Mouse (Mus musculus) cortical plate, adult 2 months (tissue): Measurements from ENCODE around the gene Adipoq.

ENCODE experiments used
- CTCF ChIP-seq: fragments of 200-500 bp; IDR thresholded peaks from 2 replicates; pipeline ENCODE4 v1.5.1; 2011; ENCODE audit warnings: mild to moderate bottlenecking, control low read depth, low read length; ENCODE audit not compliant: insufficient read depth; ENCODE audit errors: extremely low read depth
- POLR2A ChIP-seq: fragments of 200-500 bp; IDR thresholded peaks from 2 replicates; pipeline ENCODE4 v1.6.1; 2011; ENCODE audit warnings: mild to moderate bottlenecking, low read length, control low read depth; ENCODE audit not compliant: insufficient read depth; ENCODE audit errors: extremely low read depth

DNA sequence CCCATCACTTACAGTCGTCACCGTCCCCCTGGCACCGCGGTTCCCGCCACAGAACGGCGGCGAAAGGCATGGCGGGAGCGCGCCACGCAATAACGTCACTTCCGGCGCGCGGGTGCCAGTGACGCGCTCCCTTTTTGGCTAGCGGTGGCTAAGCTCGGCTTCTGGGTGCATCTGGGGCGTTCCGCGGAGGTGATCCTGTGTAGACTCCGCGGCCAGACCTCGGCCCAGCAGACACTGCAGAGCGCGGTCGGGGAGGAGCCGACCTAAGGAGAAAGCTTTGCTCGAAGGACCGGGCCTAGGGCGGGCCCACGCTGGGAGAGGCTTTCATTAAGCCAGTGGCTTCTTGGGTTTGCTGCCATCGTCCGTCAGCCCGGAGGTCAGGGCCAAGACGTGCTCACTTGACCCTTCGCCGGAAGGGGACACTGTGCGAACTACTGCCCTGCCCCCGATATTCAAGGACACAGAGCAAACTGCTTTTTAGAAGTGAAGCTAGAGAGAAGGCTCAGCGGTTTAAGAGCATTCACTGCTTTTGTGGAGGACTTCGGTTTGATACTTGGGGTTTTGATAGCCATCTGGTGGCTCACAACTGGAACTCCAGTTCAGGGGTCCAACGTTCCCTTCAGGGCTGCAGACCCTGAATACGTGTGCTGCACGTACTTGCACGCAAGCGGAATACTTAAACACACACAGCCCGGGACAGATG is 18.5 kb upstream of the Adipoq start, which contains the start of gene Rfc4:
- TF ChIP-seq POLR2A (peak; percentile 79; the same call in 1 of the 2 replicates), CTCF (0 out of 2 replicates have a peak, but pooled peaks have one; percentile 12)
